Mouse (Mus musculus): Measurements from ENCODE around the gene Agap1. TPM values are rescaled to one million over a fixed set of nuclear protein-coding genes. Genes with fewer than 3 reads are reported as not detected.

Agap1 gene
- total and polyA plus RNA-seq, 2 experiments from 2014 or later = 45.9 to 175 TPM

GRCm38 (mm10) chr1:89716234-89716633, 261.6 kb downstream of the Agap1 start:
- Histone ChIP-seq H3K27ac (ENCODE audit: low read depth, low read length) (no peak overlapping the region), H3K4me2 (ENCODE audit: low read depth, low read length, poor library complexity, severe bottlenecking) (no peak overlapping the region), H3K27me3 (ENCODE audit: insufficient read depth, low read length) (no peaks in the 10 kb centered on the region), H3K4me1 (ENCODE audit: insufficient read depth, low read length) (peaks cover 20% of the 10 kb centered on the region), H3K9me3 (ENCODE audit: low read length) (no peaks in the 10 kb centered on the region), H3K4me3 (ENCODE audit: low read depth, low read length) (no peak overlapping the region), H3K9ac (replicated peaks; ENCODE audit: low read length, poor library complexity, severe bottlenecking) (no peak overlapping the region), H3K36me3 (ENCODE audit: insufficient read depth, low read length) (no peaks in the 10 kb centered on the region)
- 93% methylated on average over 2 of the region's 2 CpGs for WGBS
- no peak for DNase-seq (ENCODE audit: low spot score)
- no peak for TF ChIP-seq CTCF (IDR thresholded peaks at IDR 0.05)
- ATAC-seq (ENCODE audit: low FRiP score) = no peak

GRCm38 (mm10) chr1:89717100-89717499, 262.5 kb downstream of the Agap1 start:
- Histone ChIP-seq H3K36me3 (ENCODE audit: insufficient read depth, low read length) (no peaks in the 10 kb centered on the region), H3K27me3 (ENCODE audit: insufficient read depth, low read length) (no peaks in the 10 kb centered on the region), H3K9me3 (ENCODE audit: low read length) (no peaks in the 10 kb centered on the region), H3K9ac (replicated peaks; ENCODE audit: low read length, poor library complexity, severe bottlenecking) (no peak overlapping the region), H3K4me2 (ENCODE audit: low read depth, low read length, poor library complexity, severe bottlenecking) (no peak overlapping the region), H3K4me3 (ENCODE audit: low read depth, low read length) (no peak overlapping the region), H3K27ac (ENCODE audit: low read depth, low read length) (no peak overlapping the region), H3K4me1 (ENCODE audit: insufficient read depth, low read length) (peaks cover 20% of the 10 kb centered on the region)
- DNase-seq (ENCODE audit: low spot score) = no peak
- ATAC-seq (ENCODE audit: low FRiP score) = no peak
- TF ChIP-seq CTCF (IDR thresholded peaks at IDR 0.05) = no peak
- 93% methylated on average over 4 of the region's 4 CpGs for WGBS

- ATAC-seq (ENCODE audit: low FRiP score) = no peak
- Histone ChIP-seq H3K9me3 (ENCODE audit: low read length) (no peaks in the 10 kb centered on the region), H3K9ac (replicated peaks; ENCODE audit: low read length, poor library complexity, severe bottlenecking) (no peak overlapping the region), H3K27ac (ENCODE audit: low read depth, low read length) (no peak overlapping the region), H3K27me3 (ENCODE audit: insufficient read depth, low read length) (no peaks in the 10 kb centered on the region), H3K4me2 (ENCODE audit: low read depth, low read length, poor library complexity, severe bottlenecking) (no peak overlapping the region), H3K4me1 (ENCODE audit: insufficient read depth, low read length) (peaks cover 15% of the 10 kb centered on the region), H3K4me3 (ENCODE audit: low read depth, low read length) (no peak overlapping the region), H3K36me3 (ENCODE audit: insufficient read depth, low read length) (no peaks in the 10 kb centered on the region)
- no peak for TF ChIP-seq CTCF (IDR thresholded peaks at IDR 0.05)
- 62% methylated on average over 7 of the region's 7 CpGs for WGBS
- DNase-seq (ENCODE audit: low spot score) = no peak
These were observed 264.3 kb downstream of the Agap1 start for GRCm38 (mm10) chr1:89718782-89719403.

- H3K4me3 ChIP-seq (ENCODE audit: low read depth, low read length) = no peak overlapping the region
- H3K27me3 ChIP-seq (ENCODE audit: insufficient read depth, low read length) = no peaks in the 10 kb centered on the region
- no peak overlapping the region for H3K9ac ChIP-seq (replicated peaks; ENCODE audit: low read length, poor library complexity, severe bottlenecking)
- WGBS = 32% methylated on average over 3 of the region's 3 CpGs
- no peak overlapping the region for H3K27ac ChIP-seq (ENCODE audit: low read depth, low read length)
- H3K4me2 ChIP-seq (ENCODE audit: low read depth, low read length, poor library complexity, severe bottlenecking) = no peak overlapping the region
- H3K36me3 ChIP-seq (ENCODE audit: insufficient read depth, low read length) = peaks cover 20% of the 10 kb centered on the region
- no peaks in the 10 kb centered on the region for H3K9me3 ChIP-seq (ENCODE audit: low read length)
- H3K4me1 ChIP-seq (ENCODE audit: insufficient read depth, low read length) = peaks cover 12% of the 10 kb centered on the region; the same call in 1 of the 2 replicates
- no peak for DNase-seq (ENCODE audit: low spot score)
- no peak for ATAC-seq (ENCODE audit: low FRiP score)
- no peak for TF ChIP-seq CTCF (IDR thresholded peaks at IDR 0.05)
These were observed 269.5 kb downstream of the Agap1 start for GRCm38 (mm10) chr1:89724141-89724540.

GRCm38 (mm10) chr1:89724555-89724954, 269.9 kb downstream of the Agap1 start:
- DNase-seq (ENCODE audit: low spot score) = no peak
- H3K4me1 ChIP-seq (ENCODE audit: insufficient read depth, low read length) = peaks cover 12% of the 10 kb centered on the region; the same call in 1 of the 2 replicates
- H3K27me3 ChIP-seq (ENCODE audit: insufficient read depth, low read length) = no peaks in the 10 kb centered on the region
- H3K4me2 ChIP-seq (ENCODE audit: low read depth, low read length, poor library complexity, severe bottlenecking) = no peak overlapping the region
- no peak overlapping the region for H3K9ac ChIP-seq (replicated peaks; ENCODE audit: low read length, poor library complexity, severe bottlenecking)
- H3K4me3 ChIP-seq (ENCODE audit: low read depth, low read length) = no peak overlapping the region
- no peaks in the 10 kb centered on the region for H3K9me3 ChIP-seq (ENCODE audit: low read length)
- WGBS = 77% methylated on average over 6 of the region's 6 CpGs
- H3K36me3 ChIP-seq (ENCODE audit: insufficient read depth, low read length) = peaks cover 22% of the 10 kb centered on the region
- H3K27ac ChIP-seq (ENCODE audit: low read depth, low read length) = 0 out of 2 replicates have a peak overlapping the region, but pooled peaks have one; percentile 9
- no peak for ATAC-seq (ENCODE audit: low FRiP score)
- TF ChIP-seq CTCF (IDR thresholded peaks at IDR 0.05) = no peak

- H3K27me3 ChIP-seq (ENCODE audit: insufficient read depth, low read length) = no peaks in the 10 kb centered on the region
- H3K4me3 ChIP-seq (ENCODE audit: low read depth, low read length) = no peak overlapping the region
- 57% methylated on average over 9 of the region's 9 CpGs for WGBS
- peaks cover 23% of the 10 kb centered on the region for H3K36me3 ChIP-seq (ENCODE audit: insufficient read depth, low read length)
- no peak overlapping the region for H3K4me2 ChIP-seq (ENCODE audit: low read depth, low read length, poor library complexity, severe bottlenecking)
- no peak overlapping the region for H3K9ac ChIP-seq (replicated peaks; ENCODE audit: low read length, poor library complexity, severe bottlenecking)
- no peak for ATAC-seq (ENCODE audit: low FRiP score)
- no peak for DNase-seq (ENCODE audit: low spot score)
- H3K27ac ChIP-seq (ENCODE audit: low read depth, low read length) = 0 out of 2 replicates have a peak overlapping the region, but pooled peaks have one; percentile 9
- no peaks in the 10 kb centered on the region for H3K9me3 ChIP-seq (ENCODE audit: low read length)
- no peak for TF ChIP-seq CTCF (IDR thresholded peaks at IDR 0.05)
- H3K4me1 ChIP-seq (ENCODE audit: insufficient read depth, low read length) = peaks cover 12% of the 10 kb centered on the region; the same call in 1 of the 2 replicates
These were observed 270.4 kb downstream of the Agap1 start for GRCm38 (mm10) chr1:89724957-89725356.
